In the genomic region with DNA sequence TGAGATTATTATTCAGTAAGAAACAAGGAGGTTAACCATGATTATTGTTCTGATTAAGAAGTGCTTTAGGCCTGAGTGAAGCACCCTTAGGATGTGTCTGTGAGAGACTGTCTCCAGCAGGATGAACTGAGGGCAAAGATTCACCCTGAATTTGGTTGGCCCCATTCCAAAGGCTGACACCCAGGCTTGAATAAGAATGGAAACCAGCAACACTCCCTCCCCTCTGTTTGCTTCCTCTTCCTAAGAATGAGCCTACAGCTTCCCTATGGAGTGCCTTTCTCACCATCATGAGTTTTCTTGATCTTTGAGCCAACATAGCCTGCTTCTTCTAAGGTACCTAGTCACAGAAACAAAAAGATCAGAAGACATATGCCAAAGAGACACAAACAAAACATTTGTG, we compare ENCODE assay signal across 24 mouse cellular contexts.
DNase-seq lines count a peak whose midpoint lies in the region; ATAC-seq lines count a peak whose summit lies in the region.
"Had no signal": no experiment of that assay in that cellular context is flagged by ENCODE, and none has a peak within 500 bp of the region (broad histone marks: within the 10 kb centered on the region; RNA-seq: fewer than 3 reads in every experiment).

No protein-coding gene starts in this region.

- no peaks in the 10 kb centered on the region for H3K9me3 ChIP-seq in heart, embryonic 12.5 days (replicated peaks)
- H3K9me3 ChIP-seq in kidney, embryonic 15.5 days (replicated peaks), result no peaks in the 10 kb centered on the region
- H3K9me3 ChIP-seq: embryonic facial prominence, embryonic 10.5 days; forebrain, embryonic 15.5 days; G1E; hindbrain, embryonic 12.5 days; lung, embryonic 15.5 days; midbrain, embryonic 12.5 days had no signal

- no peaks in the 10 kb centered on the region for H3K36me3 ChIP-seq in heart, embryonic 12.5 days
- H3K36me3 ChIP-seq in kidney, embryonic 15.5 days, result no peaks in the 10 kb centered on the region
- H3K36me3 ChIP-seq: embryonic facial prominence, embryonic 10.5 days; forebrain, embryonic 15.5 days; G1E; hindbrain, embryonic 12.5 days; lung, embryonic 15.5 days; midbrain, embryonic 12.5 days had no signal

- H3K4me3 ChIP-seq in heart, embryonic 12.5 days, result no peak overlapping the region
- no peak overlapping the region for H3K4me3 ChIP-seq in kidney, embryonic 15.5 days (replicated peaks)
- H3K4me3 ChIP-seq: embryonic facial prominence, embryonic 10.5 days; forebrain, embryonic 15.5 days; hindbrain, embryonic 12.5 days; lung, embryonic 15.5 days; midbrain, embryonic 12.5 days had no signal

- DNase-seq in heart, adult 8-10 months (ENCODE audit: low spot score), result peak; percentile 2
- peak; percentile 11 to 40 for DNase-seq in kidney, postnatal 36 days
- DNase-seq in ES-CJ7 (ENCODE audit: low read depth, low spot score) (peak; percentile 53), adipocyte (ENCODE audit: low spot score) (peak; percentile 16)
- no peak for DNase-seq in ovary, adult 18-20 months (ENCODE audit: low spot score)
- DNase-seq in frontal cortex, adult 2 months (ENCODE audit: extremely low spot score in 1 of 2, low spot score in 1 of 2), result no peak
- DNase-seq: adrenal gland, postnatal 10 days; cerebellum, adult 9-10 months; gastrocnemius, postnatal 10 days; layer of hippocampus, postnatal 36 days; thymus, postnatal 14 days had no signal

- H3K27me3 ChIP-seq in heart, embryonic 12.5 days (replicated peaks), result no peaks in the 10 kb centered on the region
- H3K27me3 ChIP-seq in kidney, embryonic 15.5 days, result no peaks in the 10 kb centered on the region
- H3K27me3 ChIP-seq: forebrain, embryonic 15.5 days; hindbrain, embryonic 12.5 days; lung, embryonic 15.5 days; midbrain, embryonic 12.5 days; Patski had no signal

- no peak overlapping the region for H3K4me2 ChIP-seq in heart, embryonic 12.5 days
- no peak overlapping the region for H3K4me2 ChIP-seq in kidney, embryonic 15.5 days
- H3K4me2 ChIP-seq: forebrain, embryonic 15.5 days; hindbrain, embryonic 12.5 days; liver, embryonic 11.5 days; lung, embryonic 15.5 days; midbrain, embryonic 12.5 days had no signal

- H3K27ac ChIP-seq in heart, embryonic 12.5 days (ENCODE audit: poor library complexity, severe bottlenecking), result no peak overlapping the region
- no peak overlapping the region for H3K27ac ChIP-seq in kidney, embryonic 15.5 days
- H3K27ac ChIP-seq: embryonic facial prominence, embryonic 10.5 days; forebrain, embryonic 15.5 days; hindbrain, embryonic 12.5 days; lung, embryonic 15.5 days; midbrain, embryonic 12.5 days had no signal

- no peak for ATAC-seq in heart, embryonic 12.5 days (ENCODE audit: insufficient number of reproducible peaks, low FRiP score)
- ATAC-seq in kidney, embryonic 15.5 days (replicated peaks; ENCODE audit: low FRiP score), result no peak
- ATAC-seq: activated CD4-positive, CD25-positive, alpha-beta regulatory T cell, adult 4 months; CD4-positive, CD25-positive, alpha-beta regulatory T cell, adult 4 months; forebrain, embryonic 15.5 days; intestine, postnatal 0 days; Patski had no signal

- H3K9ac ChIP-seq in heart, embryonic 12.5 days, result no peak overlapping the region
- H3K9ac ChIP-seq in kidney, embryonic 15.5 days, result no peak overlapping the region
- H3K9ac ChIP-seq: forebrain, embryonic 15.5 days; hindbrain, embryonic 12.5 days; lung, embryonic 15.5 days; midbrain, embryonic 12.5 days had no signal

- H3K4me1 ChIP-seq in heart, embryonic 12.5 days (replicated peaks), result no peaks in the 10 kb centered on the region
- no peaks in the 10 kb centered on the region for H3K4me1 ChIP-seq in kidney, embryonic 15.5 days
- H3K4me1 ChIP-seq: hindbrain, embryonic 12.5 days; lung, embryonic 15.5 days had no signal

Comparison
In these comparisons a context has a peak if more than half of its experiments do, and no peak if none do; other contexts are left out.
1. DNase-seq: peak in heart, adult 8-10 months (single experiment), kidney, postnatal 36 days (2 of 2), ES-CJ7 (single experiment) and adipocyte (single experiment); none in ovary, adult 18-20 months (single experiment) and frontal cortex, adult 2 months (0 of 2).